Mouse (Mus musculus): ENCODE results near the gene Snx6.
A peak's percentile ranks its signal among the peaks of the same experiment; 100 is the strongest.

The Snx6 gene

GRCm38 (mm10) chr12:54697791-54698250 is 97.7 kb downstream of the Snx6 start:
- DNase-seq: no peak

GRCm38 (mm10) chr12:54697003-54697597 is 98.4 kb downstream of the Snx6 start:
- peak in 1 of 2 experiments; percentile 28 for DNase-seq

All from spleen, adult 18-20 months (tissue).